Mouse (Mus musculus): ENCODE results near the gene Ascl3. TPM values are rescaled to one million over a fixed set of nuclear protein-coding genes. Genes with fewer than 3 reads are reported as not detected.
A peak's percentile ranks its signal among the peaks of the same experiment; 100 is the strongest.

Gene Ascl3
- total RNA-seq (2018; cell fraction: chromatin; rRNA removed) = not detected
- total RNA-seq (2018; cell fraction: cytosol; rRNA removed) = under 1 TPM in 10 of 26 experiments, not detected in 16; 0.18 to 0.75 (median 0.28) TPM
- total RNA-seq (2018; cell fraction: nucleus; rRNA removed) = not detected
- not detected in 3 replicates for polyA plus RNA-seq (2018)

GRCm38 (mm10) chr7:109731626-109732025 is at the start of gene Ascl3:
Gene Ascl3, minus strand, starts transcription at chr7:109731726.
- Histone ChIP-seq H3K27ac (no peak within 1 kb of the TSS), H3K36me3 (ENCODE audit: inconsistent target) (peaks cover 8% of the 10 kb centered on the region; the same call in 1 of the 2 replicates), H3K79me2 (ENCODE audit: inconsistent target) (no peaks in the 10 kb centered on the region), H3K4me3 (ENCODE audit: inconsistent target) (no peak within 1 kb of the TSS)
- WGBS (ENCODE audit: missing documents) = 94% methylated on average over 5 of the region's 5 CpGs

- Histone ChIP-seq H3K79me2 (ENCODE audit: inconsistent target) (no peaks in the 10 kb centered on the region), H3K36me3 (ENCODE audit: inconsistent target) (no peaks in the 10 kb centered on the region), H3K4me3 (ENCODE audit: inconsistent target) (no peak overlapping the region), H3K27ac (no peak overlapping the region)
- WGBS (ENCODE audit: missing documents) = 1% methylated on average over 24 of the region's 24 CpGs
Measured at GRCm38 (mm10) chr7:109781087-109781469, 49.6 kb upstream of the Ascl3 start.

GRCm38 (mm10) chr7:109772251-109772650 is 40.7 kb upstream of the Ascl3 start:
- Histone ChIP-seq H3K4me3 (ENCODE audit: inconsistent target) (no peak overlapping the region), H3K79me2 (ENCODE audit: inconsistent target) (no peaks in the 10 kb centered on the region), H3K27ac (no peak overlapping the region), H3K36me3 (ENCODE audit: inconsistent target) (no peaks in the 10 kb centered on the region)

GRCm38 (mm10) chr7:109768699-109769383 is 37.3 kb upstream of the Ascl3 start:
- Histone ChIP-seq H3K4me3 (ENCODE audit: inconsistent target) (no peak overlapping the region), H3K27ac (no peak overlapping the region), H3K36me3 (ENCODE audit: inconsistent target) (no peaks in the 10 kb centered on the region), H3K79me2 (ENCODE audit: inconsistent target) (no peaks in the 10 kb centered on the region)
- WGBS (ENCODE audit: missing documents) = 11% methylated on average over 2 of the region's 2 CpGs

GRCm38 (mm10) chr7:109767575-109768350 is 36.2 kb upstream of the Ascl3 start:
- Histone ChIP-seq H3K4me3 (ENCODE audit: inconsistent target) (no peak overlapping the region), H3K36me3 (ENCODE audit: inconsistent target) (no peaks in the 10 kb centered on the region), H3K79me2 (ENCODE audit: inconsistent target) (no peaks in the 10 kb centered on the region), H3K27ac (no peak overlapping the region)
- 83% methylated on average over 7 of the region's 7 CpGs for WGBS (ENCODE audit: missing documents)

- Histone ChIP-seq H3K36me3 (ENCODE audit: inconsistent target) (no peaks in the 10 kb centered on the region), H3K79me2 (ENCODE audit: inconsistent target) (no peaks in the 10 kb centered on the region), H3K27ac (no peak overlapping the region), H3K4me3 (ENCODE audit: inconsistent target) (no peak overlapping the region)
- 91% methylated on average over 2 of the region's 2 CpGs for WGBS (ENCODE audit: missing documents)
Measured at GRCm38 (mm10) chr7:109764009-109764408, 32.5 kb upstream of the Ascl3 start.

- WGBS (ENCODE audit: missing documents) = 95% methylated on average over 3 of the region's 3 CpGs
- H3K27ac ChIP-seq = no peak overlapping the region
- H3K36me3 ChIP-seq (ENCODE audit: inconsistent target) = no peaks in the 10 kb centered on the region
Measured at GRCm38 (mm10) chr7:109756291-109756690, 24.8 kb upstream of the Ascl3 start.

GRCm38 (mm10) chr7:109754034-109754433 is 22.5 kb upstream of the Ascl3 start:
- Histone ChIP-seq H3K79me2 (ENCODE audit: inconsistent target) (peaks cover 42% of the 10 kb centered on the region), H3K36me3 (ENCODE audit: inconsistent target) (no peaks in the 10 kb centered on the region; the same call in 1 of the 2 replicates), H3K4me3 (ENCODE audit: inconsistent target) (no peak overlapping the region), H3K27ac (no peak overlapping the region)
- WGBS (ENCODE audit: missing documents) = 96% methylated on average over 8 of the region's 8 CpGs

More at GRCm38 (mm10) chr7:109756291-109756690, 24.8 kb upstream of the Ascl3 start:
- Histone ChIP-seq H3K4me3 (ENCODE audit: inconsistent target) (no peak overlapping the region), H3K79me2 (ENCODE audit: inconsistent target) (peaks cover 19% of the 10 kb centered on the region)

GRCm38 (mm10) chr7:109752008-109752925 is 20.7 kb upstream of the Ascl3 start, which contains the start of gene Tmem9b:
Gene Tmem9b, minus strand, starts transcription at chr7:109752875.
- Histone ChIP-seq H3K36me3 (ENCODE audit: inconsistent target) (peaks cover 3% of the 10 kb centered on the region; the same call in 1 of the 2 replicates), H3K27ac (peak within 1 kb of the TSS; percentile 76), H3K4me3 (ENCODE audit: inconsistent target) (peak within 1 kb of the TSS; percentile 95), H3K79me2 (ENCODE audit: inconsistent target) (peaks cover 59% of the 10 kb centered on the region)
- WGBS (ENCODE audit: missing documents) = under 1% methylated on average over 74 of the region's 74 CpGs

- Histone ChIP-seq H3K27ac (peak overlapping the region; percentile 55), H3K36me3 (ENCODE audit: inconsistent target) (peaks cover 8% of the 10 kb centered on the region; the same call in 1 of the 2 replicates), H3K4me3 (ENCODE audit: inconsistent target) (peak overlapping the region; percentile 95), H3K79me2 (ENCODE audit: inconsistent target) (peaks cover 65% of the 10 kb centered on the region)
- 6% methylated on average over 13 of the region's 13 CpGs for WGBS (ENCODE audit: missing documents)
Measured at GRCm38 (mm10) chr7:109751427-109752007, 20.0 kb upstream of the Ascl3 start.

GRCm38 (mm10) chr7:109747747-109748146 is 16.2 kb upstream of the Ascl3 start:
- WGBS (ENCODE audit: missing documents) = 92% methylated on average over 1 of the region's 1 CpGs
- peaks cover 56% of the 10 kb centered on the region for H3K79me2 ChIP-seq (ENCODE audit: inconsistent target)
- H3K36me3 ChIP-seq (ENCODE audit: inconsistent target) = peaks cover 43% of the 10 kb centered on the region
- no peak overlapping the region for H3K4me3 ChIP-seq (ENCODE audit: inconsistent target)
- H3K27ac ChIP-seq = no peak overlapping the region

GRCm38 (mm10) chr7:109741703-109742102 is 10.2 kb upstream of the Ascl3 start:
- H3K27ac ChIP-seq = no peak overlapping the region
- H3K36me3 ChIP-seq (ENCODE audit: inconsistent target) = peaks cover 77% of the 10 kb centered on the region
- 94% methylated on average over 4 of the region's 4 CpGs for WGBS (ENCODE audit: missing documents)

GRCm38 (mm10) chr7:109741060-109741459 is 9.5 kb upstream of the Ascl3 start:
- no peaks in the 10 kb centered on the region for H3K79me2 ChIP-seq (ENCODE audit: inconsistent target)
- H3K4me3 ChIP-seq (ENCODE audit: inconsistent target) = no peak overlapping the region
- 100% methylated on average over 1 of the region's 1 CpGs for WGBS (ENCODE audit: missing documents)
- no peak overlapping the region for H3K27ac ChIP-seq
- peaks cover 77% of the 10 kb centered on the region for H3K36me3 ChIP-seq (ENCODE audit: inconsistent target)

More at GRCm38 (mm10) chr7:109741703-109742102, 10.2 kb upstream of the Ascl3 start:
- Histone ChIP-seq H3K4me3 (ENCODE audit: inconsistent target) (no peak overlapping the region), H3K79me2 (ENCODE audit: inconsistent target) (no peaks in the 10 kb centered on the region; the same call in 1 of the 2 replicates)
